Mouse (Mus musculus) megakaryocyte progenitor cell, adult 5-6 weeks (primary cell): ENCODE results near the gene Col25a1. TPM values are rescaled to one million over a fixed set of nuclear protein-coding genes. Genes with fewer than 3 reads are reported as not detected.

ENCODE experiments used
- ATAC-seq: replicated peaks from 2 replicates; pipeline ENCODE4 v1.8.0; 2016; ENCODE audit warnings: mild to moderate bottlenecking, moderate TSS enrichment, inconsistent platforms; ENCODE audit not compliant: poor library complexity
- total RNA-seq, 2 experiments: library from RNA; stranded (forward) in 1 of 2; stranded (reverse) in 1 of 2; fragments of 157-497, 149-512 nt in 1 of 2; fragments of 200-1000 nt in 1 of 2; gene quantifications; 2 replicates each; pipeline versions ENCODE4 v1.2.3 to v1.2.4; 2015 to 2017

Col25a1 gene
- total RNA-seq, 2 experiments from 2014 or later = 0.10 TPM; not detected in 1

GRCm38 (mm10) chr3:130160902-130161301, 29.6 kb downstream of the Col25a1 start:
- ATAC-seq = no peak

- no peak for ATAC-seq
These were observed 30.1 kb downstream of the Col25a1 start for GRCm38 (mm10) chr3:130161323-130161917.

GRCm38 (mm10) chr3:130166875-130167274, 35.6 kb downstream of the Col25a1 start:
- ATAC-seq = no peak

DNA sequence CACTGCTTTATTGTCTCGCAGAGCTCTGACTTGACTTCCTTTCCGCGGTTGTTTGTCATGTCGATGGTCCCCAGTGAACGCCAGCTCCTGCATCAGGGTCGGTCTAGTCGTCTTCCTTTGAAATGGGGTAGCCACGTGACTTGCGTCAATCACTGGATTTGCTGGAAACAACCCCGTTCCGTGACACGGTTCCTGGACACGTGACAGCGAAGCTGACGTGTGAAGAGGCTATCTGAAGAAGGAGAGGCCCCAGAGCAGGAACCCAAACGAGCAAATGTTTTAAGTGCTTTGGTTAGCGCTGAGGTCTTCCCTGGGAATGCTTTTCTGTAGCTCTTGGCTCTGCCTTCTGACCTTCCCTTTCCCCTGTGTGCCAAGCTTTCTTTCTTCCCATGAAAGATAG, 41.5 kb downstream of the Col25a1 start:
- ATAC-seq = no peak

DNA sequence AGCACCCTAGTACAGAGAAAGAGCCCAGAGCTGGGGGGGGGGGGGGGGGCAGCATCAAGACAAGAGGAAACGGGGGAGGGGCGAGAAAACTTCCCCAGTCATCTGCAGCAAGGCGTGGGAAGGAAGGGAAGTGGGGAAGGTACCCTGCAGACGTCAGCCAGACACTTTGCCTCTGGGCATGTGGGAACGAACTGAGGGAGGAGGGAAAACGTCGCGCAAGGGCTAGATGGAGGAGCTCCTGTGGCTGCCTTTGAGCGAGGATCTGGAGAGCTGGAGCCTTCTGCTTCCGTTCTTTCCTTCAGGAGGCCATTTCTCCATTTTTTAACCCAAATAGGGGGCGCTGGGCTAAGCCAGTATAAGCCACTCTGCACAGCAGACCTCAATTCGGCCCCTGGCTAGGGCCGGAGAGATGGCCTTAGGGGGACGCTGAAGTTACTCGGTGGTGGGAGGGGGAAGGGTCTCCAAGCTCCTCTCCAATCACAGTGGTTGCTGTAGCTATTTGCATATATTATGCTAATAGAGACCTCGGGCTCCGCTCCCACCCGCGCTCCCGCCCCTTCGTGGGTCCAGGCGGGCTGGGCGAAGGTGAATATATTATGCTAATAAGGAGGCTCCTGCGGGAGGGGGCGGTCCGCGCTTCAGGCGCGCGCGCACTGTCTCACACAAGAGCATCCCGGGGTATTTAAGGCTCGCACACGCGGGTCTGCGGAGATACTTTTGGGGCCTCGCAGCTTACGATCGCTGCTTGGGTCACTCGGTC, 49.1 kb downstream of the Col25a1 start:
- peak; percentile 77 for ATAC-seq

DNA sequence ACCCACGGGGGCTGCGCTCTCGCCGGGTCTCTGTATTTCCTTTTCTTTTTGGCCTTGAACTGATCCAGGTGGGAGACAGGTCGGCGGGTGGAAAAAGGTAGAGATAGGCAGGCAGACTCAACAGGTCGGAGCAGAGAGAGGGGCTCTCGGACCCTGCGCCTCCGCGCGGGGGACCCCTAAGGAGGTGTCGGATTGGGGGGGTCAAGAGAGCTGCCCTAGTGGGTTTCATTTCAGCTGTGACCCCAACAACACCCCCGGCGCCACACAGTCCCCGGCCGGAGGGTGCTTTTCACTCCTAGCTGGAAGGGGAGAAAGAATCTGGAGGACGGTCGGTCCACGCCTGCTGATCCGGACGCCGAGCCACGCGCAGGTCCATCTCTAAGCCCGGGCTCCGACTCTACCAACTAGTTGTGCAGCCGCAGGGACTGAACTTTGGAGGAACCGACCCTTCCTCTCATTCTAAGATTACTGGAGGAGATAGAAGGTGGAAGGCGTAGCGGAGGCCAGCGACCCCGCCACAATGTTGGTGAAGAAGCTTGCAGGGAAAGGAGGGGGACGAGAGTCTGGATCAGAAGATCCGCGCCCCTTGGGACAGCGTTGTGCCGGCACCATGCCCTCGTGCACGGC, 49.8 kb downstream of the Col25a1 start:
- peak; percentile 18 for ATAC-seq

- no peak for ATAC-seq
These were observed 50.3 kb downstream of the Col25a1 start for GRCm38 (mm10) chr3:130181591-130181980.

DNA sequence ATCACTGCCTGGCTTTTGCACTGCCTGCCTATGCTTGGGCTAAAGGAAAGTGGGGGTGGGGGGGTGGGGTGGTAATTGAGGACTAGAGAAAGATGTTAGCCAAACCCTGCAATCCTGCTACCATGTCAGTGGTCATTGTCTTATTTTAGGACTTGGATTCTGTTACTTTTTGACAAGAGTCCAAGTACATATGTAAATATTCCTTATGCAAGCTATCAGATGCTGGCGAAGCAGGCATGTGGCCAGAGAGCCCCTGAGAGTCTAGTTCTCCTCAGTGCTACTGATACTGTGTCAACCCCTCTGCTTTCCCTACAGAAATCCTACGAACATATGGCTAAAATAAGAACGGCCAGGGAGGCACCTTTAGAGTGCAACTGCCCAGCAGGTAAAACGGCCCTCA, 51.1 kb downstream of the Col25a1 start:
- no peak for ATAC-seq

GRCm38 (mm10) chr3:130185111-130185510, 53.8 kb downstream of the Col25a1 start:
- ATAC-seq = peak; percentile 38; the same call in 1 of the 2 replicates

- peak; percentile 37; the same call in 1 of the 2 replicates for ATAC-seq
These were observed 56.3 kb downstream of the Col25a1 start for GRCm38 (mm10) chr3:130187588-130187987.

- no peak for ATAC-seq
These were observed 62.1 kb downstream of the Col25a1 start for GRCm38 (mm10) chr3:130193450-130193849.

DNA sequence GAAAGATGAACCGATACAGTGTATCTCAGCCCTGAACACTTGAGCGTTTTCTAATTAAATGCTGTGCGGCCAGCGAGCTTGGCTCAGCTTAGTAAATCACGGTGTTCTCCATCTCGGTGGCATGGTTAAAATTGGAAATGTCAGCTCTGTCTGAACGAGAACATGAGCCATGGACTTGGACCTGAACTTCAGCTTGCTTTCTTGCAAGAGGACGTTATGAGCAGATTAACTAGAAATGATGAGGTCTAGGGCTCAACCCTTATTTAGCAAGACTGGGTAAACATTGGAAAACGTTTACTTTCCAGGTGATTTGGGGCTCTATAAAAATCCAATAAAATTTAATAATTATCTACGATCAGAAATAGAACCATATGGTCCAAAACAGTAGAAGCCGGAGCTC, 83.3 kb downstream of the Col25a1 start:
- ATAC-seq = no peak

GRCm38 (mm10) chr3:130216141-130216540, 84.8 kb downstream of the Col25a1 start:
- ATAC-seq = no peak

- no peak for ATAC-seq
These were observed 85.3 kb downstream of the Col25a1 start for GRCm38 (mm10) chr3:130216646-130217045.

- ATAC-seq = no peak
These were observed 86.4 kb downstream of the Col25a1 start for GRCm38 (mm10) chr3:130217705-130218104.

DNA sequence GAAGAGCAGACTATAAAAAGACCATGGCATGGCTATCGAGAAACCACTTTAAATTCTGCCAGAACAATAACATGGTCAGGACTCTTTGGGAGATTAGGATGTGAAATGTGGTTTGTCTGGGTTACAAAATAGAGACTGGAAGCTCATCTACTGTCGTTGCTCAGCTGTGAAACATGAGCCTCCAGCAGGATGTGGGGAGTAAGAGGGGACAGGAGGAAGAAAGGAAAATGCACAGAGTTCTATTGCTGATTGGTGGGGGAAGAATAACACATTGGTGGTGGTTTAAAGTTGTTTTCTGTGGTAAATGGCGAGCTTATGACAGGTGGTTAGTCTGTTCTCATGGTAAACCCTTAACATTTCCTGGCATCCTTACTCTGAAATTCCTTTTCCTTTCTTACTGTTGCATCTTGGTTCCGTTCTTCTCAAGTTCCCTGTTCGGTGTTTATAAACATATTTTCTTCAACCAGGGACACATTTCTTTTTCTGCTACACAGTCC, 87.0 kb downstream of the Col25a1 start:
- ATAC-seq = peak; percentile 34

DNA sequence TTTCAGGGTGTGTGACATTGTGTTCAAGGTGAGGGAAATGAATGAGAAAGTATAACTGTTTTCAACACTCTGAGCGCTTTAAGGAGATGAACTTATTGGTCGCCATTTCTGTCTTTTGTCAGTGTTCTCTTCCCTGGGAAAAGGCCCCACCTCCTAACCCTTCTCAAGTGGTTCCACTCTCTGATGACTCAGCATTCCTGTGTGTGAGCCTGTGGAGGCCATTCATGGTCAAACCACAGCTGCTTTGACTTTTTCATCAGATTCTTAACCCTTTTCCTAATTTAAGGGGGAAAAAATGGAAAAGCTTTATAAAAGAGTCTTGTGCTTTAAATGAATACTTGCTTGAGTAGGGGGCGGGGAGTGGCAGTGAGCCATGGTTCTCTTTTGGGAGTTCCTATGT, 89.5 kb downstream of the Col25a1 start:
- no peak for ATAC-seq

DNA sequence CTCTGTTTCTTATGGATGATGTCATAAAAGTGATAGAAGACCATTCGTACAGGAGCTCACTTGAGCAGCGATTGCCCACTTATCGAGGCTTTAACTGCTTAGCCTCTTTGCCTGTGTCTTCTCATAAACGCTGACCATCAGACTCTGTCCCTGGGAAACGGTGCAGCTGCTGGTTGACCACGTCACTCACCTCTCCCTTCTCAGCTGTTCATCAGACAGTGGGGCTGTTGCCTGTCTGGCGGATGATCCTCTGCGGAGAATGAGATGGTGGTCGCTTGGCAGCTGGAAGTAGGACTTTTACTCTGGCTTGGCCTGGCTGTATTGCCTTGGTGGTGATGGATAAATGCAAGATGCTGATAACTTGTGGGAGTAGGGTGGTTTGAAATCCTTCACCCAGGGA, 96.9 kb downstream of the Col25a1 start:
- ATAC-seq = no peak

DNA sequence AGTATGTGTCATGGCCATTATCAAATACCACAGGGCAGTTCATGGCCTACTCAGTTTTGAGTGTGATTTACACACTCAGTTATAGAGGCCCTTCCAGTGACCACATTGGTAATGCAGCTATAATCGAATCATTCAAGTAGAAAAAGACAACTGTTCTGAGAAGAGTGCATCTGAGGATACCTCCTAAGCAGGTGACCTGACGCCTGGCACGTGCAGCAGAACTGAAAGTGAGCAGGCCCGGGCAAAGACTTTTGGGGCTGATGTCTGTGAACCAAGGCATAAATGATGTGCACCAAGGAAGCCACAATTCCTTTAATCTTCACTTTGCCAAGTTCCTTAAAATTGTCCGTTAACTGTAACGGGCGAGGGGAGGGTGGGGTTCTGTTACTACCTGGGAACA, 101.6 kb downstream of the Col25a1 start:
- ATAC-seq = no peak

- peak; percentile 42 for ATAC-seq
These were observed 103.9 kb downstream of the Col25a1 start for GRCm38 (mm10) chr3:130235233-130235632.

- ATAC-seq = no peak
These were observed 104.8 kb downstream of the Col25a1 start for GRCm38 (mm10) chr3:130236129-130236528.

GRCm38 (mm10) chr3:130237852-130238251, 106.6 kb downstream of the Col25a1 start:
- ATAC-seq = peak; percentile 49; the same call in 1 of the 2 replicates
